In genomic region chr17:15259427-15260101, GRCm38 (mm10) we compare ENCODE assay signal across 14 mouse cellular contexts.
DNase-seq lines count a peak whose midpoint lies in the region; ATAC-seq lines count a peak whose summit lies in the region.
"Had no signal": no experiment of that assay in that cellular context is flagged by ENCODE, and none has a peak within 500 bp of the region (broad histone marks: within the 10 kb centered on the region; RNA-seq: fewer than 3 reads in every experiment).

No protein-coding gene starts in this region.

- intact Hi-C loops in left cerebral cortex, postnatal 14 days (cut with DNase I) = no loop called here
- intact Hi-C loops in left cerebral cortex, postnatal 36 days (cut with DNase I) = no loop called here

- H3K9ac ChIP-seq in embryonic facial prominence, embryonic 15.5 days = no peak overlapping the region
- no peak overlapping the region for H3K9ac ChIP-seq in neural tube, embryonic 13.5 days

- H3K4me3 ChIP-seq in embryonic facial prominence, embryonic 15.5 days (replicated peaks) = no peak overlapping the region
- no peak overlapping the region for H3K4me3 ChIP-seq in neural tube, embryonic 13.5 days

- WGBS in embryonic facial prominence, embryonic 15.5 days = 30% methylated on average over 11 of the region's 11 CpGs
- 43% methylated on average over 11 of the region's 11 CpGs for WGBS in neural tube, embryonic 13.5 days

- no peak overlapping the region for H3K27ac ChIP-seq in embryonic facial prominence, embryonic 15.5 days (replicated peaks)
- H3K27ac ChIP-seq in neural tube, embryonic 13.5 days (replicated peaks) = peak overlapping the region; percentile 61

- H3K36me3 ChIP-seq in embryonic facial prominence, embryonic 15.5 days = no peaks in the 10 kb centered on the region
- H3K36me3 ChIP-seq in neural tube, embryonic 13.5 days = no peaks in the 10 kb centered on the region

- H3K4me2 ChIP-seq in embryonic facial prominence, embryonic 15.5 days (replicated peaks) = no peak overlapping the region
- peak overlapping the region; percentile 18; the same call in 1 of the 2 replicates for H3K4me2 ChIP-seq in neural tube, embryonic 13.5 days

- peak; percentile 3 for DNase-seq in heart, adult 8-10 months (ENCODE audit: low spot score)
- no peak for DNase-seq in heart, postnatal 4 days
- DNase-seq in left cerebral cortex, postnatal 14 days (ENCODE audit: low spot score in 2 of 2) = peak; percentile 20 to 28
- no peak for DNase-seq in left cerebral cortex, postnatal 36 days (ENCODE audit: low spot score in 2 of 2)
- DNase-seq in cerebellum, adult 18-20 months = no peak
- DNase-seq: cerebellum, postnatal 36 days; gastrocnemius, postnatal 14 days; kidney, adult 18-20 months; lung, postnatal 4 days; thymus, postnatal 14 days had no signal

- H3K4me1 ChIP-seq in embryonic facial prominence, embryonic 15.5 days = peaks cover 8% of the 10 kb centered on the region; the same call in 1 of the 2 replicates
- H3K4me1 ChIP-seq in neural tube, embryonic 13.5 days (replicated peaks) = peaks cover 16% of the 10 kb centered on the region

- peak; percentile 34; the same call in 1 of the 2 replicates for ATAC-seq in embryonic facial prominence, embryonic 15.5 days (ENCODE audit: insufficient number of reproducible peaks, low FRiP score, low TSS enrichment, low read depth)
- peak; percentile 89 for ATAC-seq in neural tube, embryonic 13.5 days (ENCODE audit: low read depth)
- ATAC-seq: CD4-positive, CD25-positive, alpha-beta regulatory T cell, adult 4 months; midbrain, embryonic 16.5 days had no signal

- no peaks in the 10 kb centered on the region for H3K27me3 ChIP-seq in embryonic facial prominence, embryonic 15.5 days
- no peaks in the 10 kb centered on the region; the same call in 1 of the 2 replicates for H3K27me3 ChIP-seq in neural tube, embryonic 13.5 days

- H3K9me3 ChIP-seq in embryonic facial prominence, embryonic 15.5 days (replicated peaks) = no peaks in the 10 kb centered on the region
- H3K9me3 ChIP-seq in neural tube, embryonic 13.5 days = no peaks in the 10 kb centered on the region

Comparison
In these comparisons a context has a peak if more than half of its experiments do, and no peak if none do; other contexts are left out.
1. DNase-seq: peak in heart, adult 8-10 months (single experiment) and left cerebral cortex, postnatal 14 days (2 of 2); none in heart, postnatal 4 days (single experiment), left cerebral cortex, postnatal 36 days (0 of 2) and cerebellum, adult 18-20 months (0 of 2).